Mouse (Mus musculus) liver, embryonic 15.5 days (tissue): ENCODE results near the gene Gjd3. TPM values are rescaled to one million over a fixed set of nuclear protein-coding genes. Genes with fewer than 3 reads are reported as not detected.

Experiments used
- ATAC-seq: fragments of 200-750 bp; cut with Nextera tagmentation; 2 replicates; pipeline ENCODE4 v1.8.0; 2017; ENCODE audit warnings: moderate number of reproducible peaks, mild to moderate bottlenecking, moderate library complexity; ENCODE audit not compliant: insufficient read depth
- H3K27ac ChIP-seq: fragments of 300-500 bp; sonication (generic); replicated peaks from 2 replicates; pipeline ENCODE4 v1.5.1; 2015; ENCODE audit warnings: mild to moderate bottlenecking, inconsistent platforms
- H3K27me3 ChIP-seq: fragments of 300-500 bp; sonication (generic); 2 replicates; pipeline ENCODE4 v1.6.1; 2015; ENCODE audit warnings: mild to moderate bottlenecking, inconsistent platforms
- H3K36me3 ChIP-seq: fragments of 300-500 bp; sonication (generic); replicated peaks from 2 replicates; pipeline ENCODE4 v1.6.1; 2015; ENCODE audit warnings: moderate library complexity, mild to moderate bottlenecking, inconsistent platforms
- H3K4me1 ChIP-seq: fragments of 300-500 bp; sonication (generic); replicated peaks from 2 replicates; pipeline ENCODE4 v1.6.1; 2015; ENCODE audit warnings: inconsistent platforms
- H3K4me2 ChIP-seq: fragments of 300-500 bp; sonication (generic); 2 replicates; pipeline ENCODE4 v1.6.1; 2015; ENCODE audit warnings: moderate library complexity, mild to moderate bottlenecking, inconsistent platforms
- H3K4me3 ChIP-seq: fragments of 300-500 bp; sonication (generic); replicated peaks from 2 replicates; pipeline ENCODE4 v1.5.1; 2015; ENCODE audit warnings: mild to moderate bottlenecking, inconsistent platforms
- H3K9ac ChIP-seq: fragments of 300-500 bp; sonication (generic); 2 replicates; pipeline ENCODE4 v1.6.1; 2015; ENCODE audit warnings: moderate library complexity, mild to moderate bottlenecking, inconsistent platforms
- H3K9me3 ChIP-seq: fragments of 300-500 bp; sonication (generic); replicated peaks from 2 replicates; pipeline ENCODE4 v1.6.1; 2016; ENCODE audit warnings: inconsistent platforms
- WGBS: fragments of 180-500 bp; shearing (Covaris S2); methylation state at CpG from one replicate; pipeline ENCODE4 v1.1.7; 2015; ENCODE audit warnings: mixed read lengths; ENCODE audit not compliant: insufficient replicate concordance; 5-methylcytosine and 5-hydroxymethylcytosine counted together
- polyA plus RNA-seq: library from polyadenylated mRNA; unstranded; fragments of >200 nt; fragmentation: Nextera tagmentation; extraction: Ambion mirVana; gene quantifications from 2 replicates; pipeline ENCODE4 v1.2.1, GENCODE M21; 2015

Gjd3 gene
- polyA plus RNA-seq, 1 experiment from 2014 or later = not detected

GRCm38 (mm10) chr11:98961766-98962165 is 21.1 kb downstream of the Gjd3 start:
- WGBS = 8% methylated on average over 8 of the region's 8 CpGs
- peaks cover 2% of the 10 kb centered on the region; the same call in 1 of the 2 replicates for H3K36me3 ChIP-seq
- peaks cover 83% of the 10 kb centered on the region for H3K4me1 ChIP-seq
- peak overlapping the region; percentile 100 for H3K4me2 ChIP-seq
- H3K9ac ChIP-seq = no peak overlapping the region
- no peak overlapping the region; the same call in 1 of the 2 replicates for H3K27ac ChIP-seq
- ATAC-seq = no peak
- H3K4me3 ChIP-seq = peak overlapping the region; percentile 64
- peaks cover 76% of the 10 kb centered on the region for H3K27me3 ChIP-seq
- H3K9me3 ChIP-seq = no peaks in the 10 kb centered on the region

- 5% methylated on average over 18 of the region's 18 CpGs for WGBS
- no peaks in the 10 kb centered on the region for H3K36me3 ChIP-seq
- H3K4me3 ChIP-seq = peak overlapping the region; percentile 64
- H3K27ac ChIP-seq = peak overlapping the region; percentile 70
- H3K9me3 ChIP-seq = no peaks in the 10 kb centered on the region
- peak overlapping the region; percentile 100 for H3K4me2 ChIP-seq
- H3K9ac ChIP-seq = peak overlapping the region; percentile 58; the same call in 1 of the 2 replicates
- peaks cover 70% of the 10 kb centered on the region for H3K27me3 ChIP-seq
- no peak for ATAC-seq
- H3K4me1 ChIP-seq = peaks cover 82% of the 10 kb centered on the region
Measured at GRCm38 (mm10) chr11:98961051-98961592, 21.7 kb downstream of the Gjd3 start.

DNA sequence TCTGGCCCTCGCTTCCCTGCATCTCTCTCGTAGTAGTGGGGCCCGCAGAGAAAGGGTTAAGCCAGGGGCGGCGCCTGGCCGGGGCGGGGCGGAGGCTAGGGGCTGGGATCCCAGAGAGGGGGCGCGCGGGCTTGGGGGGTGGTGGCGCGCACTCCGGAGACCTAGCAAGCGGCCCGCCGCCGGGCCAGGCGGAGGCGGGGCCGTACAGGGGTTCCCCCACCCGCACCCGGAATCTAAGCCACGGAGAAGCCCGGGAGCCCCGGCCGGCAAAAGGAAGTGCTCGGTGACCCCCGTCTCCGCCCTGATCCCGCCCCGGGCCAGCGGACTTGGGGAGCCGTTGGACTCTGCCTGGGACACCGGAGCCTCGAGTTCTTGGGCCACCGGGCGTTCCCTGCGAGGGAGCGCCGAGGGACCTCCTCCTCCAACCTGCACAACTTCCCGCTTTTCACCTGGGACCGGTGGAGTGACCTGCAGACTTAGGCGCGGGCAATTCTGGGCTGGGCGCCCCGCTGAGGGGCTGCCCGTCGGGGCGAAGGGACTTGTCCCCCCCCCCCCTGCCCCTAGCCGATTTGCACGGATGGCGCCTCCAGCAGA is 22.4 kb downstream of the Gjd3 start:
- H3K9ac ChIP-seq = peak overlapping the region; percentile 58
- H3K27ac ChIP-seq = peak overlapping the region; percentile 70
- peaks cover 63% of the 10 kb centered on the region for H3K27me3 ChIP-seq
- H3K4me1 ChIP-seq = peaks cover 79% of the 10 kb centered on the region
- H3K36me3 ChIP-seq = no peaks in the 10 kb centered on the region
- ATAC-seq = peak; percentile 41
- no peaks in the 10 kb centered on the region for H3K9me3 ChIP-seq
- H3K4me2 ChIP-seq = peak overlapping the region; percentile 100
- peak overlapping the region; percentile 64 for H3K4me3 ChIP-seq
- WGBS = under 1% methylated on average over 53 of the region's 53 CpGs

- peak overlapping the region; percentile 100 for H3K4me2 ChIP-seq
- ATAC-seq = peak; percentile 53
- no peaks in the 10 kb centered on the region for H3K9me3 ChIP-seq
- peak overlapping the region; percentile 64 for H3K4me3 ChIP-seq
- under 1% methylated on average over 43 of the region's 43 CpGs for WGBS
- H3K9ac ChIP-seq = peak overlapping the region; percentile 58
- H3K27ac ChIP-seq = peak overlapping the region; percentile 70
- peaks cover 79% of the 10 kb centered on the region for H3K4me1 ChIP-seq
- no peaks in the 10 kb centered on the region for H3K36me3 ChIP-seq
- H3K27me3 ChIP-seq = peaks cover 55% of the 10 kb centered on the region
Measured at GRCm38 (mm10) chr11:98959437-98960312, 23.1 kb downstream of the Gjd3 start.

DNA sequence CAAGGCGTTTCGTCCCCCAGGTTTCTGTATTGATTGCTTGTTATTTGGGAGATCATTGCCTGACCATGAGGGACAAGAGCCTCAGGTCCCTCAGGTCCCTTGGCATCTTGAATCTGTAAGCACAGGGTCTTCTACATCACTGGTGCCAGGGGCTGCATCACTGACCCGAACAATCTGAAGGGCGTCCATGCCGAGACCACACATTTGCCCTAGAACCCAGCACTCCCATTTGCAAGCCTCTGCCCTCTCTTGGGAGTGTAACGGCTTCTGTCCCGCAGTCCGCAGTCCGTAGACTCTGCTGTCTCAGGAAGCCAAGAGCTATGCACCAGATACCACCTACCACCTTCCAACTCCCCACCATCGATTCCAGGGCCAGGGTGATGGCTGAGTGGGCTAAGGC is 26.5 kb downstream of the Gjd3 start:
- no peak overlapping the region for H3K27ac ChIP-seq
- H3K4me3 ChIP-seq = no peak overlapping the region
- no peaks in the 10 kb centered on the region for H3K36me3 ChIP-seq
- no peak for ATAC-seq
- 58% methylated on average over 10 of the region's 10 CpGs for WGBS
- H3K27me3 ChIP-seq = peaks cover 22% of the 10 kb centered on the region
- H3K9me3 ChIP-seq = no peaks in the 10 kb centered on the region
- H3K4me1 ChIP-seq = peaks cover 76% of the 10 kb centered on the region
- H3K4me2 ChIP-seq = no peak overlapping the region
- no peak overlapping the region for H3K9ac ChIP-seq

DNA sequence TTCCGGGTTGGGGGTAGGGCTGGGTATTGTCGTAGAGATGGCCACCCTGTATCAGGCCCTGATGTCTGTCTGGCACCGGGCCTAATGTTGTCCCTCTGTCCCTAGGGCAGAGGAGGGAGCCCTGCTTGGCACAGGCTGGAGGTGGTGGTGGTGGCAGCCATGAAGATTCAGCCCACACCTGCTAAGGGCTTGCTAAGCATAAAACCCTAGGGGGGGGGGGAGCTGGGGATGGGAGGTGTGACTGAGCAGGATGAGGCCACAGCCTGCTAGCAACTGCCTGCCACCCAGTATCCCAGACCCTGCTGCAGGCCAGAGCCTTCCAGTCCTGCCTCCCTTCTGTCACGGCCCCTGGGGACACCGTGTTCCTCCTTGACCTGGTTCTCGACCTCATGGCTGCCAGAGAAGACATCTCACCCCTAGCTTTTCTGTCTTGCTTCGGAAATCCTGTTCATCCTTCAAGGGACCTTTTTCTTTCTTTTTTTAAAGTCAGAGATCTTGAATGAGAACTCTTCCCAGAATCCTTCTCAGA is 27.0 kb downstream of the Gjd3 start:
- Histone ChIP-seq H3K36me3 (no peaks in the 10 kb centered on the region), H3K4me3 (no peak overlapping the region), H3K4me1 (peaks cover 76% of the 10 kb centered on the region), H3K9me3 (no peaks in the 10 kb centered on the region), H3K27ac (no peak overlapping the region), H3K4me2 (no peak overlapping the region), H3K27me3 (peaks cover 16% of the 10 kb centered on the region), H3K9ac (no peak overlapping the region)
- no peak for ATAC-seq
- WGBS = 39% methylated on average over 7 of the region's 7 CpGs

GRCm38 (mm10) chr11:98954801-98955706 is 27.8 kb downstream of the Gjd3 start:
- Histone ChIP-seq H3K36me3 (no peaks in the 10 kb centered on the region), H3K27me3 (peaks cover 9% of the 10 kb centered on the region), H3K27ac (peak overlapping the region; percentile 62; the same call in 1 of the 2 replicates), H3K9ac (no peak overlapping the region), H3K4me1 (peaks cover 76% of the 10 kb centered on the region), H3K4me2 (peak overlapping the region; percentile 41), H3K4me3 (no peak overlapping the region), H3K9me3 (no peaks in the 10 kb centered on the region)
- 28% methylated on average over 17 of the region's 17 CpGs for WGBS
- ATAC-seq = no peak

GRCm38 (mm10) chr11:98954373-98954772 is 28.4 kb downstream of the Gjd3 start:
- Histone ChIP-seq H3K36me3 (no peaks in the 10 kb centered on the region), H3K27ac (peak overlapping the region; percentile 62), H3K9ac (no peak overlapping the region), H3K9me3 (no peaks in the 10 kb centered on the region), H3K27me3 (peaks cover 2% of the 10 kb centered on the region; the same call in 1 of the 2 replicates), H3K4me3 (no peak overlapping the region), H3K4me1 (peaks cover 76% of the 10 kb centered on the region), H3K4me2 (peak overlapping the region; percentile 41)
- 10% methylated on average over 10 of the region's 10 CpGs for WGBS
- peak; percentile 2; the same call in 1 of the 2 replicates for ATAC-seq

DNA sequence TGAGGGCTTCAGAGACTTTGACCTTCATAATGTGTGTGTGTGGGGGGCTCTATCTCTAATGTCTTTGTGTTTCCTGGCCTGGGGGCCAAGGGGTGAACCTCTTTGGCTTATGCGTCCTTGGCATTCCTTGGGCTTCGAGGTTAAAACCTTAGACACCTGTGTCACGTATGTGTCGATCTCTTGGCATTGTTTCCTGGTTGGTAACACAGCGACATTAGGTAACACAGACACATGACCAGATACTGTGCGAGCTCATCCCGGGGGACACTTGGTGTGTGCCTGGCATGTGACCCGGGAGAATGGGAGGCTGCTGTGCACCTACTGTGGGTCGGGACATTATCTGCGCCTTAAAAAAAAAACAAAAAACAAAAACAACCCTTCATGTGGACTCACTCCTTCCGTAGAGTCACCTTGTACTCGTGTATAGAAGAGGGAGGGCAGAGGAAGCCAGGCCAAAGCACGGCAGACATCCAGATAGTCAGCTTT is 28.9 kb downstream of the Gjd3 start:
- Histone ChIP-seq H3K27ac (peak overlapping the region; percentile 62), H3K4me1 (peaks cover 76% of the 10 kb centered on the region), H3K27me3 (no peaks in the 10 kb centered on the region), H3K36me3 (no peaks in the 10 kb centered on the region), H3K4me2 (peak overlapping the region; percentile 41), H3K9me3 (no peaks in the 10 kb centered on the region), H3K9ac (no peak overlapping the region), H3K4me3 (no peak overlapping the region)
- ATAC-seq = no peak
- WGBS = 27% methylated on average over 13 of the region's 13 CpGs

DNA sequence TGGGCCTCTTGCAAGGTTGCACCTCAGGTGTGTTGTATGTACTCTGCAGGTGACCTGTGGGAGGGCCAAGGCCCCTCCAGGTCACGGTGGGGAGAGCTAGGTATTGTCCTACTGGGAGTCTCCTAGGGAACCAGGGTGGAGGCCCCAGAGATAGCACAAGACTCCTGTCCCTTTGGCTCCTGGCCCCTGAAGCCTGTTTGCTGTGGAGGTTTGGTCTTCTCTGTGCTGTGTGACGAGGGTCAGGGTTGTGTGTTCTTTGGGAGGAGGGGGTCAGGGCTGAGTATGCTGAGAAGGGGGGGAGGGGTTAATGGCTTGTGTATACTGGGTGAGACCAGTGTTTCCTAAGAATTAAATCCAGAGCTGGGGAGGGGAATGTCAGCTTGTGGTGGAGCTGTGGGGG is 29.5 kb downstream of the Gjd3 start:
- WGBS = 16% methylated on average over 2 of the region's 2 CpGs
- Histone ChIP-seq H3K27ac (peak overlapping the region; percentile 62), H3K36me3 (no peaks in the 10 kb centered on the region), H3K27me3 (no peaks in the 10 kb centered on the region), H3K4me3 (no peak overlapping the region), H3K9ac (no peak overlapping the region), H3K4me2 (no peak overlapping the region; the same call in 1 of the 2 replicates), H3K4me1 (peaks cover 79% of the 10 kb centered on the region), H3K9me3 (no peaks in the 10 kb centered on the region)
- ATAC-seq = peak; percentile 41
